Mouse (Mus musculus) intestine, embryonic 16.5 days (tissue): Measurements from ENCODE around the gene Nlgn2. TPM values are rescaled to one million over a fixed set of nuclear protein-coding genes. Genes with fewer than 3 reads are reported as not detected.
A peak's percentile ranks its signal among the peaks of the same experiment; 100 is the strongest.

Source experiments
- ATAC-seq: fragments of 200-750 bp; cut with Nextera tagmentation; 2 replicates; pipeline ENCODE4 v1.8.0; 2017; ENCODE audit warnings: moderate TSS enrichment, moderate library complexity
- H3K27ac ChIP-seq: fragments of 300-500 bp; sonication (generic); 2 replicates; pipeline ENCODE4 v1.5.1; 2014; ENCODE audit warnings: mild to moderate bottlenecking, low read length
- H3K27me3 ChIP-seq: fragments of 300-500 bp; sonication (generic); replicated peaks from 2 replicates; pipeline ENCODE4 v1.6.1; 2014; ENCODE audit warnings: low read length, control low read depth, mixed read lengths; ENCODE audit not compliant: control insufficient read depth, insufficient read depth
- H3K36me3 ChIP-seq: fragments of 300-500 bp; sonication (generic); 2 replicates; pipeline ENCODE4 v1.6.1; 2014; ENCODE audit warnings: low read length, control low read depth; ENCODE audit not compliant: control insufficient read depth, insufficient read depth
- H3K4me1 ChIP-seq: fragments of 300-500 bp; sonication (generic); 2 replicates; pipeline ENCODE4 v1.6.1; 2014; ENCODE audit warnings: low read length, control low read depth, mixed read lengths; ENCODE audit not compliant: control insufficient read depth, insufficient read depth
- H3K4me2 ChIP-seq: fragments of 300-500 bp; sonication (generic); 2 replicates; pipeline ENCODE4 v1.6.1; 2014; ENCODE audit warnings: low read depth, low read length, control low read depth
- H3K4me3 ChIP-seq: fragments of 300-500 bp; sonication (generic); 2 replicates; pipeline ENCODE4 v1.5.1; 2014; ENCODE audit warnings: mild to moderate bottlenecking, low read length
- H3K9ac ChIP-seq: fragments of 300-500 bp; sonication (generic); 2 replicates; pipeline ENCODE4 v1.6.1; 2014; ENCODE audit warnings: low read depth, low read length
- H3K9me3 ChIP-seq: fragments of 300-500 bp; sonication (generic); 2 replicates; pipeline ENCODE4 v1.6.1; 2016; ENCODE audit warnings: low read length, control low read depth; ENCODE audit not compliant: control insufficient read depth
- WGBS: fragments of 180-500 bp; shearing (Covaris S2); extraction: QIAGEN DNeasy Blood & Tissue Kit; methylation state at CpG from one replicate; pipeline ENCODE4 v1.1.7; 2014; 5-methylcytosine and 5-hydroxymethylcytosine counted together
- polyA plus RNA-seq: library from polyadenylated mRNA; unstranded; fragments of >200 nt; fragmentation: Nextera tagmentation; extraction: Ambion mirVana; gene quantifications from 2 replicates; pipeline ENCODE4 v1.2.1, GENCODE M21; 2015

The Nlgn2 gene
- polyA plus RNA-seq, 1 experiment from 2014 or later: 4.1 TPM

DNA sequence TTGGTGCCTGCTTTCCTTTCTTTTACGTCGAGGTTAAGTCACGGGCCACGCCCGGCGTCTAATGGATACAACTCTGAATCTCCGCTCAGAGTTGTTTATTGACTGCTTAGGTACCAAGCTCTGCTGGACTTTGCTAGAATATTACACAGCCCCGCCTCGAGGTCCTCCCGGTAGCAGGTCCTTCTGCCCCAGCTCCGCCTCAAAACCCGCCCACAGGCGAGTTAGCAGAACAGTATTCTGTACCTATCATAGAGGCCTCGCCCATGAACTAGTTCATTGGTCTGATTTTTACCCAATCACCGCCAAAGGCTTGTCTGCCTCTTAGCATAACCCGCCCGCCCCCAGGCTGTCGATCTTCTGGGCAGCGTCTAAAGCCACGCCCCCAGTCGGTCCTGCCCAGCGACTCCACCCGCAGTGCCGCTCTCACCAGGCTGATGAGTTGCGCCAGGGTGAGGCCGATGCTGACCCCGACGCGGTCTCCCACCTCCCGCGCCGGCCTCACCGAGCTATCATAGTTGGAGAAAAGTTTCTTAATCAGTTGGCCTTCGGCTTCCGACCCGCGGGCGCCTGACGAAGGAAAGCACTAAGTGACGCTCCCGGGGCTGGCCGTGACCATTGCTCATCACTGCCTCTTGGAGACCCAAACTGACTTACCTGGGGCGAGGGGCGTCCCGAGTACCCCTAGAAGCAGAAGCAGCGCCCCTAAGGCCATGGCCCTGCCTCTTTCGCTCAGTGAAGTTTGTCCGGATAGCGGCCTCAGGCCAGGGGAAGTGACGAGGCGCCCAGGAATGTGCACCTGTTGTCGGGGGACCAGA is 42.2 kb downstream of the Nlgn2 start, which contains the start of gene Chrnb1:
Gene Chrnb1 (minus strand): TSS at position 776 of the 815 bp plus-strand sequence.
- H3K9me3 ChIP-seq: no peaks in the 10 kb centered on the region
- no peaks in the 10 kb centered on the region for H3K27me3 ChIP-seq
- peak within 1 kb of the TSS; percentile 96 for H3K4me2 ChIP-seq
- no peak within 1 kb of the TSS for H3K27ac ChIP-seq
- peak; percentile 98 for ATAC-seq
- peak within 1 kb of the TSS; percentile 54 for H3K4me3 ChIP-seq
- 1% methylated on average over 52 of the region's 52 CpGs for WGBS
- peaks cover 15% of the 10 kb centered on the region for H3K4me1 ChIP-seq
- no peaks in the 10 kb centered on the region for H3K36me3 ChIP-seq
- H3K9ac ChIP-seq: peak within 1 kb of the TSS; percentile 62

DNA sequence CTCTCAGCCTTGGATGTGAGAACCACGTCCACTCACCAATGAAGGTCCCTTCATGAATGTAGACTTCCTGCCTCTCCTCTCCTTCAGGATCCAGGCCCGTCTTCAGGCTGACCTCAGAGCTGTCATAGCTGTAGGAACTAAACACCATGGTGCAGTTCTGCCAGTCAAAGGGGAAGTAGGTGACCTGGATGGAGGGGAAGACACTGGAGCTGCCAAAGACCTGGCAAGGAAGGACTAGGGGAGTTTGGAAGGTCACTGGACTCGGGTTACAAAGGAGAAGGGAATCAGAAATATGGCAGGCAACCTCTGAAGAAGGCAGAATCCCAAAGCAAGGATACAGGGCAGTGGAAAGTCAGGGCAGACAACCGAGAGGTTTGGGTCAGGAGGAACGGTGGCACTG is 44.2 kb downstream of the Nlgn2 start:
- Histone ChIP-seq H3K4me1 (no peaks in the 10 kb centered on the region), H3K36me3 (no peaks in the 10 kb centered on the region), H3K4me3 (no peak overlapping the region), H3K9me3 (no peaks in the 10 kb centered on the region), H3K27me3 (no peaks in the 10 kb centered on the region), H3K27ac (no peak overlapping the region), H3K9ac (no peak overlapping the region), H3K4me2 (no peak overlapping the region)
- WGBS: 70% methylated on average over 5 of the region's 5 CpGs
- no peak for ATAC-seq

DNA sequence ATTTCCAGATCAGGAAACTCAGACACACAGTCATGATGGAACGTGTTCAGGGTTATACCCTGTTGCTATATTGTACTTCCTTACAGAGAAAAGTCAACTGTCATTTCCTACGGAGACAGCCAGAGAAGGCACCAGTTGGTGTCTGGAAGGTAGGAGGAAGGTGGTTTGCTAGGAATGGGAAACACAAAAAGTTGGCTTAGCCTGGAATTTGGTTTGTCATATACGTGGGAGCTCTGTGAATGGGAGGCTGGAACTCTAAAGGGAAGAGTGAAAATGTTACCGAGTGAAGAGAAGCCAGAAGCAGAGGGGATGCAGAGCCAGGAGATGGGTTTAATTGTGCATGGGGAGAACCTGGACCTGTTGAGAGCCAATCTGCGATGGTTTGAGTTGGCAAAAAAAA is 46.2 kb downstream of the Nlgn2 start:
- Histone ChIP-seq H3K4me2 (no peak overlapping the region), H3K4me3 (no peak overlapping the region), H3K27ac (no peak overlapping the region), H3K4me1 (no peaks in the 10 kb centered on the region), H3K36me3 (no peaks in the 10 kb centered on the region), H3K9me3 (no peaks in the 10 kb centered on the region), H3K9ac (no peak overlapping the region), H3K27me3 (no peaks in the 10 kb centered on the region)
- 73% methylated on average over 5 of the region's 5 CpGs for WGBS
- ATAC-seq: no peak

DNA sequence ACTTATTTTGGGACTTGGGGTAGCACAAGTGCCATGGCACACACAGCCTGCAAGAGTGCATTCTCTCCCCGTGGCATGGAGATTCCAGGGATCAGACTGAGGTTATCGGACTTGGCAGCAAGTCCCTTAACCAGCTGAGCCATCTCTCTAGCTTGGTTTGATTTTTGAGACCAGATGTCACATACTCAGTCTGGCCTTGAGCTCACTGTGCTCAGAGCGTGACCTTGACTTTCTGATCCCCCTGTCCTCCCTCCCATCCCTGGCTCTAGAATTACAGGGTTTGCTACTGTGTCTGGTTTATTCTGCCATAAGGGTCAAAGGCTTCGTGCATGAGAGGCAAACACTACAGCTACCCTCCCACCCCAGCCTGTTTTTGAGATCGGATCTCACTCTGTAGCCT is 48.2 kb downstream of the Nlgn2 start:
- Histone ChIP-seq H3K27ac (no peak overlapping the region), H3K36me3 (no peaks in the 10 kb centered on the region), H3K4me1 (no peaks in the 10 kb centered on the region), H3K9ac (no peak overlapping the region), H3K4me3 (no peak overlapping the region), H3K9me3 (no peaks in the 10 kb centered on the region), H3K4me2 (no peak overlapping the region), H3K27me3 (no peaks in the 10 kb centered on the region)
- ATAC-seq: no peak
- WGBS: 63% methylated on average over 5 of the region's 5 CpGs

DNA sequence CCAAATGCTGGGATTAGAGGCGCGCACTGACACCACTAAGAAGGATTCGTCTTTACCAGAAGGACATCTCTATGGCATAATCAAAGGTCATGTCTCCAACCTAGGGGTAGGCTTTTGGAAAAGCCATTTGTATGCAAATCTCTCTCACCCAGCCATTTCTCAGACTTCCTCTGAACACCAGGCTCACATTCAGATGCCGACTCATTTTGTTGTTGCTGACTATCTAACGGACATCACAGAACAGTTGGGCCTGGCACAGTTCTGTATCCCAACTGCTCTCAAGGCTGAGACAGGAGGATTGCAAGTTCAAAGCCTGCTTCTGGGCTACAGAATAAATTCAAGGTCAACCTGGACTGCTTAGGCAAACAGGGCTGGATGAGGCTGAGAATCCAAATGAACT is 50.3 kb downstream of the Nlgn2 start:
- ATAC-seq: no peak

DNA sequence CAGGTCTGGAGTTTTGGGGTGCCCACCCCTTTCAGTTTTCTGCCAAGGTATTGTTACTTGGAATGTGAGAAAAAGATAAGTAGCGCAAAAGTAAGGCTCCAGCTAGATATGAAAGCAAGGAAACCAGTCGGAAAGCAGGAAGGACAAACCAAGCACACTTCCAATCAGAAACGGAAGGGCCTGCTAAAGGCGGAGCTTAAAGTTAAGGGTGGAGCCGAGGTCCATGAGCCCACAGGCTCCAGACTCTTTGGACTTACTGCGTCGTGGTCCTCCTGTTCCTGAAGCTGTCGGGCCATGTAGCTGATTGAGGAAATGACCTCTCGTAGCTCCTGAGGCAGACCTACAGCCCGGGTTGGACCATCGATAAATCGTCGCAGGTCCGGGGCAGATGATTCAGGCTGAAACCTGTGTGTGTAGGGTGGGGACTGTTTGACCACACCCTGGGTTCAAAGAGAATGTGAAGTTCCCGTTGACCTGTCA is 52.8 kb downstream of the Nlgn2 start:
- H3K4me2 ChIP-seq: peak overlapping the region; percentile 53
- H3K27ac ChIP-seq: no peak overlapping the region
- ATAC-seq: peak; percentile 89
- WGBS: 30% methylated on average over 15 of the region's 15 CpGs
- no peaks in the 10 kb centered on the region for H3K4me1 ChIP-seq
- H3K36me3 ChIP-seq: no peaks in the 10 kb centered on the region
- H3K9me3 ChIP-seq: no peaks in the 10 kb centered on the region
- H3K4me3 ChIP-seq: peak overlapping the region; percentile 20
- H3K27me3 ChIP-seq: no peaks in the 10 kb centered on the region
- peak overlapping the region; percentile 9 for H3K9ac ChIP-seq

More for the DNA sequence above, 50.3 kb downstream of the Nlgn2 start:
- H3K27ac ChIP-seq: no peak overlapping the region
- 90% methylated on average over 5 of the region's 5 CpGs for WGBS
- no peaks in the 10 kb centered on the region for H3K9me3 ChIP-seq
- H3K4me2 ChIP-seq: no peak overlapping the region
- H3K27me3 ChIP-seq: no peaks in the 10 kb centered on the region
- H3K9ac ChIP-seq: no peak overlapping the region
- H3K4me3 ChIP-seq: no peak overlapping the region
- H3K4me1 ChIP-seq: no peaks in the 10 kb centered on the region
- H3K36me3 ChIP-seq: no peaks in the 10 kb centered on the region

DNA sequence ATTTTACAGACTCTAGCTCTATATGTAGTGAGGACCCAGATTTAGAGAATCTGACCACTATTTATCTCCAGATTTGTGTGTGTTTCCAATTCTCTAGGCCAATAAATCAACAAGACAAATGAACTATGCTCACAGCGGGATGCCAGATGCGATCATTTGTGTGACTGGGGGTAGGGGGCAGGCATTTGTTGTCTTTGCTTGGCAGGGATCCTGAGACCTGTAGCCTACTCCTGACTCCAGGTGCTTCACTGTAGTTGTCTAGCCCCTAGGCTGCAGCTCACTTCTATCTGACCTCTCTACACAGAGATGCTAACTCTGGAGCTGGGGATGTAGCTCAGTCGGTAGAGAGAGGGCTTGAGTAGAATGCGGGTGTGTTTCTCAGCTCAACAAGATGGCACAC is 55.8 kb downstream of the Nlgn2 start:
- Histone ChIP-seq H3K4me3 (no peak overlapping the region), H3K27me3 (no peaks in the 10 kb centered on the region), H3K36me3 (no peaks in the 10 kb centered on the region), H3K9ac (no peak overlapping the region), H3K9me3 (no peaks in the 10 kb centered on the region), H3K27ac (no peak overlapping the region), H3K4me2 (no peak overlapping the region), H3K4me1 (no peaks in the 10 kb centered on the region)
- WGBS: 27% methylated on average over 4 of the region's 4 CpGs
- no peak for ATAC-seq

DNA sequence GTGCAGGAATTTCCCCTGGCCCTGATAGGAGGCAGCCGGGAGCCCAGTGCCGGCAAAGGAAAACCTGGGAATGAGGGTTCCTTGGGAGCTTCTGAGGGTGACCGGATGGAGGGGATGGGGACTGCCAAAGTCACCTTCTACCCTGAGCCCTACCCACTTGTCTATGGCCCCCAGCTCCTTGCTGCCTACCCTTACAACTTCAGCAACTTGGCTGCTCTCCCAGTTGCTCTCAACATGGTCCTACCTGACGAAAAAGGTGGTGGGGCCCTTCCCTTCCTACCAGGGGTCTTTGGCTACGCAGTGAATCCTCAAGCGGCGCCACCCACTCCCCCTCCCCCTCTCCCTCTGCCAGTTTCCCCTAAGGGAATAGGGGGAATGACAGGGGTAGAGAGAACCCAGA is 58.6 kb downstream of the Nlgn2 start:
- no peak overlapping the region for H3K27ac ChIP-seq
- no peak for ATAC-seq
- H3K4me3 ChIP-seq: no peak overlapping the region
- no peaks in the 10 kb centered on the region for H3K27me3 ChIP-seq
- H3K9ac ChIP-seq: no peak overlapping the region
- WGBS: 44% methylated on average over 7 of the region's 7 CpGs
- no peak overlapping the region for H3K4me2 ChIP-seq
- H3K4me1 ChIP-seq: no peaks in the 10 kb centered on the region
- H3K36me3 ChIP-seq: 0 out of 2 replicates have a peak, but pooled peaks cover 2% of the 10 kb centered on the region
- H3K9me3 ChIP-seq: no peaks in the 10 kb centered on the region

DNA sequence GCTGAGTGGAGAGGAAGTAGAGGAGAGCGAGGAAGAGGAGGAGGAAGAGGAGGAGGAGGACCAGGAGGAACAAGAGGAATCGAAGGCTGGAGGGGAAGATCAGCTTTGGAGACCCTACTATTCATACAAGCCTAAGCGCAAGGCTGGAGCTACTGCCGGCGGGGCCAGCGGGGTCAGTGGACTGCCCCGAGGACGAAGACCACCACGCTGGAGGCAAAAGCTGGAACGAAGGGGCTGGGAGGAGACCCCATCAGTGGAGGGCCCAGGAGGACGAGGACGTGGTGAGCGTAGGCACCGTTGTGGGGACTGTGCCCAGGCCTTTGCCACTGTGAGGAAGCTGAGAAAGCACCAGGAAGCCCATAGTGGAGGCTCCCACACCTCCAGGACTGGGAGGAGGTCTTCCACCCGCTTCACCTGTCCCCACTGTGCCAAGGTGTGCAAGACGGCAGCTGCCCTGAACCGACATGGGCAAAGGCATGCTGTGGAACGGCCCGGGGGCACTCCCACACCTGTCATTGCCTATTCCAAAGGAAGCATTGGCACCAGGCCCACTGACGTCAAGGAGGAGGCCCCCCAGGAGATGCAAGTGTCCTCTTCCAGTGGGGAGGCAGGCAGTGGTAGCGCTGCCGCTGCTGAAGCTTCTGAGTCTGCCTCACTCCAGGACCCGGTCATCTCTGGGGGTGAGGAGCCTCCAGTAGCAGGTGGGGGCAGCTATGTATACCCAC is 59.2 kb downstream of the Nlgn2 start:
- Histone ChIP-seq H3K27me3 (no peaks in the 10 kb centered on the region), H3K4me1 (no peaks in the 10 kb centered on the region), H3K9me3 (no peaks in the 10 kb centered on the region), H3K4me3 (no peak overlapping the region), H3K27ac (no peak overlapping the region), H3K9ac (no peak overlapping the region), H3K4me2 (no peak overlapping the region), H3K36me3 (0 out of 2 replicates have a peak, but pooled peaks cover 2% of the 10 kb centered on the region)
- ATAC-seq: no peak
- 73% methylated on average over 23 of the region's 23 CpGs for WGBS
